Mouse (Mus musculus) megakaryocyte, embryonic 14.5 days (primary cell): ENCODE measurements around the gene Gm8246.
"Not testable (repeated sequence)": the region's sequence is repeated elsewhere in the genome, so short reads cannot be mapped to it uniquely, and the experiment has no call there.

ENCODE experiments used
- FLI1 ChIP-seq: IDR thresholded peaks from 2 replicates; pipeline ENCODE4 v1.6.1; 2012; ENCODE audit warnings: low read length, inconsistent platforms, mixed read lengths
- GATA1 ChIP-seq: IDR thresholded peaks from 3 replicates; pipeline ENCODE4 v1.6.1; 2012; ENCODE audit warnings: mixed read lengths, low read length, inconsistent platforms, borderline replicate concordance

DNA sequence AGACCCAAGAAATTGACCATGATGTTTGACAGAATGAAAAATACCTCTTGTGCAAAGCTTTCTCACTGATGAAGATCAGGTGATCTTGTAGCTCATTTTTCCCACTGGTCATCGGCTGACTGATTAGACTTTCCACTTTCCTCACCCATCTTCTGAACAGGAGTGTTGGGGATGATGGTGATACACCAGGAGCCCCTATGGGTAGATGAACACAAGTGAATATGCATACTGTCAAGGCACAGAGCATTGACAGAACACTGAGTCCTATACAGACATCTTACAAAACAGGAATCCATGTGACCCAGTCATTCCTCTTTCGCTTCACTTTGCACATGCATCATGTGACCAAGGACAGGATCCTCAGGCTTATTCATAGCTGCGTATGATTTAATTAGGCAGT is 22.3 kb downstream of the Gm8246 start, which contains the start of gene Gm3194:
- not testable (repeated sequence) for TF ChIP-seq GATA1, FLI1
